Mouse (Mus musculus) neural tube, embryonic 15.5 days (tissue): ENCODE measurements at regions not wholly inside any gene's neighbourhood (a gene's known extent, or its start where the extent isn't known, plus 50 kb on each side); places are given as distances from the start of the nearest gene placed in this dataset.
A peak's percentile ranks its signal among the peaks of the same experiment; 100 is the strongest.
"Not testable (repeated sequence)": the region's sequence is repeated elsewhere in the genome, so short reads cannot be mapped to it uniquely, and the experiment has no call there.

Experiments
- ATAC-seq: fragments of 200-750 bp; cut with Nextera tagmentation; 2 replicates; pipeline ENCODE4 v1.8.0; 2017; ENCODE audit warnings: mild to moderate bottlenecking, moderate TSS enrichment, moderate library complexity; ENCODE audit not compliant: low FRiP score
- H3K27ac ChIP-seq: fragments of 300-500 bp; sonication (generic); replicated peaks from 2 replicates; pipeline ENCODE4 v1.5.1; 2015; ENCODE audit warnings: mild to moderate bottlenecking, inconsistent platforms
- H3K27me3 ChIP-seq: fragments of 300-500 bp; sonication (generic); replicated peaks from 2 replicates; pipeline ENCODE4 v1.6.1; 2015; ENCODE audit warnings: inconsistent platforms
- H3K36me3 ChIP-seq: fragments of 300-500 bp; sonication (generic); 2 replicates; pipeline ENCODE4 v1.6.1; 2015; ENCODE audit warnings: inconsistent platforms
- H3K4me1 ChIP-seq: fragments of 300-500 bp; sonication (generic); 2 replicates; pipeline ENCODE4 v1.6.1; 2015; ENCODE audit warnings: inconsistent platforms
- H3K4me2 ChIP-seq: fragments of 300-500 bp; sonication (generic); 2 replicates; pipeline ENCODE4 v1.6.1; 2015; ENCODE audit warnings: inconsistent platforms, mild to moderate bottlenecking, moderate library complexity
- H3K4me3 ChIP-seq: fragments of 300-500 bp; sonication (generic); replicated peaks from 2 replicates; pipeline ENCODE4 v1.5.1; 2015; ENCODE audit warnings: mild to moderate bottlenecking, inconsistent platforms
- H3K9ac ChIP-seq: fragments of 300-500 bp; sonication (generic); replicated peaks from 2 replicates; pipeline ENCODE4 v1.6.1; 2015; ENCODE audit warnings: mild to moderate bottlenecking, inconsistent platforms
- H3K9me3 ChIP-seq: fragments of 300-500 bp; sonication (generic); replicated peaks from 2 replicates; pipeline ENCODE4 v1.6.1; 2016; ENCODE audit warnings: inconsistent platforms
- WGBS: fragments of 180-500 bp; shearing (Covaris S2); methylation state at CpG from one replicate; pipeline ENCODE4 v1.1.7; 2015; ENCODE audit warnings: mixed read lengths; 5-methylcytosine and 5-hydroxymethylcytosine counted together

DNA sequence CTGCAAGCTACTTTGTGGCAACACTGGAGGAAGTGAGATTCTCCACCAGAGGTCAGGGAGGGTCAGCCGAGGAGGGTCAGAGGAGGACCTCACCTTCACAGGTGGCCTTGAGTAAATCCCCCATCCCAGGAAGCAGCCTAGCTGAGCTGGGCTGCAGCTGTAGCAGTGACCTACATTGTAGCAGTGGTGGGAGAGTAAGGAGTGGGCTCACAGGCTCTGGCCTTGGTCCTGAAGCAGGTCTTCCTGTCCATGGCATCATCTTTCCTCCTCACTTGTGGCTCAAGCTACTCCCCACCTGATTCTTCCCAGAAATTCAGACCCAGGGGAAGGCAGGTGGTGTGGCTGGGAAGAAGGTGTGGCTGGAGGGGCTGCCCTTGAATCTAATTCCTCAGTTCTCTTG lies 84.3 kb downstream of the 1810013L24Rik start:
- not testable (repeated sequence) for H3K27ac ChIP-seq, H3K4me2 ChIP-seq, H3K27me3 ChIP-seq, H3K9ac ChIP-seq, H3K9me3 ChIP-seq, H3K4me3 ChIP-seq, H3K36me3 ChIP-seq, H3K4me1 ChIP-seq, ATAC-seq
- 65% methylated on average over 1 of the region's 1 CpGs for WGBS

DNA sequence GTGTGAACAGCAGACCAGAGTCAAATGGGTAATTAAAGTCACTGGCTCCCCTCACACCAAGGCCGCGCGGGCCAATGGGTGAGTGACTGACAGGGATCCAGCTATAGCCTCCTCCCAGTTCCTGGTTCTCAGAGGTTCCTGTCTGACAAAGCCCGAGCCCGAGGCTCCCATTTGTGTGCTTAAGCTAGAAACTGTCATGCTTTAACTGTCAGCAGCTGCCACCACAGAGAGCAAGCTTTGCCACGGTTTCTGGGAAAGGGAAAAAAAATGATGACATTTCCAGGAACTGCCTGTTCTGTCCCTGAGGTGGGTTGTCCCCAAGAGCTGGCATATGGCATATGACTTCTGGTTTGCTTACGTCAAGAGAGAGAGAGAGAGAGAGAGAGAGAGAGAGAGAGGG lies 86.2 kb downstream of the 1810013L24Rik start:
- Histone ChIP-seq H3K9me3 (no peaks in the 10 kb centered on the region), H3K9ac (no peak overlapping the region), H3K4me3 (no peak overlapping the region), H3K27ac (peak overlapping the region; percentile 67), H3K36me3 (no peaks in the 10 kb centered on the region), H3K27me3 (no peaks in the 10 kb centered on the region), H3K4me1 (0 out of 2 replicates have a peak, but pooled peaks cover 4% of the 10 kb centered on the region), H3K4me2 (no peak overlapping the region)
- WGBS = 19% methylated on average over 7 of the region's 7 CpGs
- ATAC-seq = peak; percentile 66

DNA sequence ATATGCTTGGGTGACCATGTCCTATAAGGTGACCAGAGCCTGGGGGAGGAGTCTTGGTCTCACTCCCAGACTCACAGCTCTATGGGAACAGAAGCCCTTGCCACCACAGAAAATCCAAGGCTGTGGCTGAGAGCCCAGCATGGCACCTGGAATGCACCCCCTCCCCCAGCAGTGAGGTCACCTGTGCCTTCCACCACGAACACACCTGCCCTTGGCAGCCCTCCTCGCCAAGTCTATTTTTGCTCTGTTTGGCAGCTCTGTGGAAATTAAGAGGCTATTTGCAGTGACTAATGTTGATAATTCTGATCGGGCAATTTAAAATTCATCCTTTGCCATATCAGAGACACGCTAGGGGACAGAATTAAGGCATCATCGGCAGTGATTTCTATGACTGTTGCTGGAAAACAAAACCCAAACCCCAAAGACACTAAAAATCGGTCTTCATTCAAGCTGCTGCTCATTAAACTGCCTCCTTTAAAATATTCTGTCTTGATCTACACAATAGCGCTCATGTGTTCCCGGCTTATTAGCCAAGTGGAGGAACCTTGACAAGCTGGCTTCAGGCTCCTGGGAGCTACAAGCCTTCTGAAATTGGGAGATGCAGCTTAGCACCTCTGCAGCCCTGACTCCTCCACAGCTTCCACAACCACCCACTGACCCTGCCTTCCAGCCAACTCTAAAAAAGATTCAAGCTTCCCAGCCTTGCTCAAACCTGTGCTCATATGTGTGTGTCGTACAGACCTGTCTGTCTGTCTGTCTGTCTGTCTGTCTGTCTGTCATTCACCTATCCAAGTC lies 89.0 kb downstream of the 1810013L24Rik start:
- WGBS = 76% methylated on average over 9 of the region's 9 CpGs
- no peak overlapping the region for H3K4me2 ChIP-seq
- no peaks in the 10 kb centered on the region for H3K36me3 ChIP-seq
- no peak overlapping the region for H3K4me3 ChIP-seq
- no peak overlapping the region for H3K27ac ChIP-seq
- no peaks in the 10 kb centered on the region for H3K9me3 ChIP-seq
- 0 out of 2 replicates have a peak, but pooled peaks cover 4% of the 10 kb centered on the region for H3K4me1 ChIP-seq
- ATAC-seq = no peak
- no peak overlapping the region for H3K9ac ChIP-seq
- no peaks in the 10 kb centered on the region for H3K27me3 ChIP-seq

DNA sequence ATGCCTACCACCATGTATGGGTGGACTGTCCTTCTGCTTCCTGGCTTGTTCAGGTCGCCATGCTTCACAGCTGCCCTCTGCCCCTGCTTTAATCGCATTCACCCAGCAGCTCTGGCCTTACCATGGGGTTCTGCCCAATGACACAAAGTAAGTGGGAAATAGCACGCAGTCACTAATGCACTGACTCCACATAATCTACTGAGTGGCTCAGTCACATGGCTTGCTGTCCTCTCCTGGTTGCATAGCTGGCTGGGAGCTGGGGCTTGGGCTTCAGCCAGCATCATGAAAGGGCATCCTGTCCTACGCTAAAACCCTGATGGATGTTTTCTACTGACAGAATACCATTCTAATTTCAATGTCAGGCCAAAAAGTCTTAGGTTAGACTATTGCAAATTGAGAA lies 94.8 kb downstream of the 1810013L24Rik start:
- WGBS = 85% methylated on average over 4 of the region's 4 CpGs
- no peaks in the 10 kb centered on the region for H3K4me1 ChIP-seq
- no peak for ATAC-seq
- H3K27ac ChIP-seq = no peak overlapping the region
- no peaks in the 10 kb centered on the region for H3K27me3 ChIP-seq
- H3K4me2 ChIP-seq = no peak overlapping the region
- no peak overlapping the region for H3K9ac ChIP-seq
- no peak overlapping the region for H3K4me3 ChIP-seq
- no peaks in the 10 kb centered on the region for H3K9me3 ChIP-seq
- no peaks in the 10 kb centered on the region for H3K36me3 ChIP-seq

DNA sequence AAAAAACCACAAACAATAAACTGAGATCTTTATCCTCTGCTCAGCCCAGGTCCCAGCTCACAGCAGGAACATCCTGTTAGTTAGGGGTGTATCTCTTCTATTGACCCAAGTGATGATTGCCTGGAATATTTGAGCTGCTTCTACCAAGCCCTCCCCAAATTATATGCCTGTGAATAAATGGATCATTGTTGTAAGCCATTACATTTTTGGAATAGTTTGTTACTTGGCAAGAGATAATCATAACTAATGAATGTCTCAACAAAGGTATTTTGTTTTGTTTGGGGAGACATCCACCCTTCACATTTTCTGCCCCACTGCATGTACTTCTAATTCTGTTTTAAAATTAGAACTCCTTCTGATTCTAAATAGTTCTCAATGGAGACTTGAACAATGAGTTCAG lies 102.1 kb downstream of the 1810013L24Rik start:
- Histone ChIP-seq H3K4me2 (no peak overlapping the region), H3K4me1 (no peaks in the 10 kb centered on the region), H3K9ac (no peak overlapping the region), H3K9me3 (no peaks in the 10 kb centered on the region), H3K36me3 (no peaks in the 10 kb centered on the region), H3K4me3 (no peak overlapping the region), H3K27me3 (no peaks in the 10 kb centered on the region), H3K27ac (no peak overlapping the region)
- ATAC-seq = no peak

DNA sequence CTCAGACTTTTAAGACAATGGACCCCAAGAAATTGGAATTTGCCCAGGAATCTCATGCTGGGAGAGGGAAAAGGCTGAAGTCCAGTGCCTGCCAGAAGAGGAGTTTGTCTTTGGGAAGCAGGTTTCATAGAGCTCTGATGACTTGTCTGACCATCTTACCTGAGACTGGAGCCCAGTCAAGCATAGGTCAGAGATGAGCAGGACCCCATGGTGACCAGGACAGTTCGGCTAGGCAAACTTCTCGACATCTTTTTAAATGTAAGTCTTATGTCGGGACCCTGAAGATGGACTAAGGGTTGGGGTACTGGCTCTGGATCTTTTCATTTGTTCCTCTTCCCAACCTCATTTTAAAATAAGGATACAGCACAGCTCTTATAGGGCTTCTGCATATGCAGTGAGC lies 103.2 kb downstream of the 1810013L24Rik start:
- Histone ChIP-seq H3K36me3 (no peaks in the 10 kb centered on the region), H3K4me2 (no peak overlapping the region), H3K27ac (no peak overlapping the region), H3K9me3 (no peaks in the 10 kb centered on the region), H3K4me1 (no peaks in the 10 kb centered on the region), H3K9ac (no peak overlapping the region), H3K4me3 (no peak overlapping the region), H3K27me3 (no peaks in the 10 kb centered on the region)
- no peak for ATAC-seq
- 96% methylated on average over 3 of the region's 3 CpGs for WGBS

DNA sequence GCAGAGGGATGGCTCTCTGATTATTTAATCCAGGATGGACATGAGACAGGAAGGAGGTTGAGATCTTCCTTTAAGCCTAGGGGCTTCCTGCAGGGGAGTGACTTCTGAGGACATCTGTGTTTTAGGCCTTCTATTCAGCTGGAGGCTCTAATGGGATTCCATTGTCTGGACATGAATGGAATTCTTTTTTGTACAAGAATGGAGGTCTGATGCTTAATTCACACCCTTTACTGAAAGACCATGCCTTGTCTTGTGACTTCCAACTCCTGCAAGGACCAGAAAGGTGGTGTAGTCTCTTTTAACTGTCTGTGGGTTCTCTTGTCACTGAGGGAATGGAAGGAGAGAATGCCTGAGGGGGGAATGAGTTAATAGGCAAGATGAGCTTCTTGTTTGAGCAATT lies 106.5 kb downstream of the 1810013L24Rik start:
- Histone ChIP-seq H3K27me3 (no peaks in the 10 kb centered on the region), H3K4me2 (no peak overlapping the region), H3K36me3 (no peaks in the 10 kb centered on the region), H3K27ac (no peak overlapping the region), H3K4me3 (no peak overlapping the region), H3K9me3 (no peaks in the 10 kb centered on the region), H3K9ac (no peak overlapping the region), H3K4me1 (no peaks in the 10 kb centered on the region)
- no peak for ATAC-seq

DNA sequence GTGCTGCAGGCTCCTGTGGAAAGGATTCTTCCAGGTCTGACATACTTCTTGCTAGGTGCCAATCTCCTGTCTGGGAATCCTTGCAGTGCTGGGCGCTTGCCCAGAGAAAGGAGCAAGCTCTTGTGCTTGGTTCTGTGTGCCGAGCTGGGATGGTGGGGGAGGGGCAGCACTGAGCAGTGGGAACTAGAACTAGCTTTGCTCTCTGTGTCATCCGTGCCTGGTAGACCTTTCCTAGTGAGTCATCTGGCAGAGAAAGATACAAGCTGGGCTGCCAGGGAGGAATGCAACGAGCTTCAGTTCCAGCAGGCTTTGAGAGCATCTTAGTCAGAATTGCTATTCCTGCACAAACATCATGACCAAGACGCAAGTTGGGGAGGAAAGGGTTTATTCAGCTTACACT lies 108.6 kb downstream of the 1810013L24Rik start:
- ATAC-seq = no peak
- no peak overlapping the region for H3K9ac ChIP-seq
- no peak overlapping the region for H3K4me2 ChIP-seq
- 53% methylated on average over 5 of the region's 5 CpGs for WGBS
- H3K9me3 ChIP-seq = no peaks in the 10 kb centered on the region
- no peak overlapping the region for H3K4me3 ChIP-seq
- no peaks in the 10 kb centered on the region for H3K4me1 ChIP-seq
- no peaks in the 10 kb centered on the region for H3K36me3 ChIP-seq
- H3K27ac ChIP-seq = no peak overlapping the region
- no peaks in the 10 kb centered on the region for H3K27me3 ChIP-seq

DNA sequence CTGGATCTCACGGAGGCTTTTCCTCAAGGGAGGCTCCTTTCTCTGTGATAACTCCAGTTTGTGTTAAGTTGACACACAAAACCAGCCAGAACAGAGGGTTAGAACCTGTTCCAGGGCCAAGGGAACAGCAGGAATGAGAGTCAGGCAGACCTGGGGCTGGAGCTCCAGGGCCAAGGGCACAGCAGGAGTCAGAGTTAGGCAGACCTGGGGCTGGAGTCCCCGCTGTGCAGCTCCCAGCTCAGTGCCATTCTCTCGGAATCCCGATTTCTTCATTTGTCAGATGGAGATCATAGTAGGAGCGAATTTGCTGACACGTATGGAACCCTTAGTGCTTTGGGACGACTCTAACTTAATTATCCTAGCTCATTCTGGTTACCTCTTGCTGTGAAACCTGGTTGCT lies 109.2 kb downstream of the 1810013L24Rik start:
- no peaks in the 10 kb centered on the region for H3K36me3 ChIP-seq
- H3K9ac ChIP-seq = no peak overlapping the region
- 43% methylated on average over 7 of the region's 7 CpGs for WGBS
- H3K4me1 ChIP-seq = no peaks in the 10 kb centered on the region
- no peak for ATAC-seq
- no peak overlapping the region for H3K27ac ChIP-seq
- no peaks in the 10 kb centered on the region for H3K9me3 ChIP-seq
- H3K4me3 ChIP-seq = no peak overlapping the region
- H3K27me3 ChIP-seq = no peaks in the 10 kb centered on the region
- H3K4me2 ChIP-seq = no peak overlapping the region

DNA sequence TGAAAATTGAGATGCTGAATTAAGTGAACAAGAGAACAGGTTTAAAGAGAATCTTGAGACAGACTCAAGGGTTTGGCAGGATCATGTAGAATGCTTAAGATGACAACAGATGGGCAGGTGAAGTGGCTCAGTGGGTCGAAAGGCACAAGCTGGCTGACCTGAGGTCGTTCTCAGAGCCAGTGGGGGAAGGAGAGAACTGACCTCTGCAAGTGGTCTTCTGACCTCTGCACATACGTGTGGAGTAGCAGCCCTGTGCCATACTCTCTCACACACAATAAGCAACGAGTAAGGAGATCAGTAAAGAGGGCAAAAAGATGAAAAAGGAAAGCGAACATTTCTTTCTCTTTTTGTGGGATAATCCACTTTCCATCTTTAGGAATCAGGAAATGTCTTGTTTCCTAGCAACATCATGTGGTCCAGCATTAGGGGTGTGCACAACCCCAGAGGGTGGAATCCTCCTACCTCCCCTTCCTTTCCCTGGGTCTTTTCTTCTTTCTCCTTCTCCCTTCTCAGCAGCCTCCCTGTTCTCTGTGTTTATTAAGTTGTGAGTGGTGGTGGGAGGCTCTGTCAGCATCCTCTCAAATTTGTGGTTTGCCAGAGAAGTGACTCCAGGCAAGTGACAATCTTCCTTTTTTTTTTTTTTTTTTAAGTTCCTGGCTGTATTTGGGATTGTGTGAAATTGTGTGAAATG lies 114.7 kb downstream of the 1810013L24Rik start:
- no peak overlapping the region for H3K27ac ChIP-seq
- H3K27me3 ChIP-seq = no peaks in the 10 kb centered on the region
- no peaks in the 10 kb centered on the region for H3K9me3 ChIP-seq
- no peaks in the 10 kb centered on the region; the same call in 1 of the 2 replicates for H3K4me1 ChIP-seq
- H3K4me2 ChIP-seq = no peak overlapping the region
- ATAC-seq = no peak
- H3K36me3 ChIP-seq = no peaks in the 10 kb centered on the region
- WGBS = 28% methylated on average over 5 of the region's 5 CpGs
- no peak overlapping the region for H3K4me3 ChIP-seq
- H3K9ac ChIP-seq = no peak overlapping the region

DNA sequence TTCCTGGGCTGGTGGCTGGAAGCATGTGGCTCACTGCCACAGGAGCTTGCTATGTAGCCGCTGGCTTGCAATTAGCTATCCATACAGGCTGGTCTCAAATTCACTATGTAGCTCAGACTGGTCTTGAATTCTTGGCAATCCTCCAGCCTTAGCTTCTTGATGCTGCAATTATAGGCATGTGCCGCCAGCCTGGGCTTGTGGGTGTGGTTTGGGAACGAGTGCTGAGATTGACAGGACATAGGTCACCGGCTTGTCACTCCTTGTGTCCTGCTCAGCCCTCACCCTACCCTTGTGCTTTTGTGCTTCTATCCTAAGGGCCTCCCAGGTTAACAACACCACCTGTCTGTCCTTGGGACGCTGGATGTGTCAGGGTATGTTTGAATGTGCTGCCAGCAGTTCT lies 117.9 kb downstream of the 1810013L24Rik start:
- H3K9ac ChIP-seq = no peak overlapping the region
- no peak overlapping the region for H3K4me2 ChIP-seq
- no peaks in the 10 kb centered on the region; the same call in 1 of the 2 replicates for H3K4me1 ChIP-seq
- H3K36me3 ChIP-seq = no peaks in the 10 kb centered on the region
- H3K4me3 ChIP-seq = no peak overlapping the region
- no peak overlapping the region for H3K27ac ChIP-seq
- 59% methylated on average over 5 of the region's 5 CpGs for WGBS
- H3K9me3 ChIP-seq = no peaks in the 10 kb centered on the region
- H3K27me3 ChIP-seq = no peaks in the 10 kb centered on the region
- ATAC-seq = no peak

DNA sequence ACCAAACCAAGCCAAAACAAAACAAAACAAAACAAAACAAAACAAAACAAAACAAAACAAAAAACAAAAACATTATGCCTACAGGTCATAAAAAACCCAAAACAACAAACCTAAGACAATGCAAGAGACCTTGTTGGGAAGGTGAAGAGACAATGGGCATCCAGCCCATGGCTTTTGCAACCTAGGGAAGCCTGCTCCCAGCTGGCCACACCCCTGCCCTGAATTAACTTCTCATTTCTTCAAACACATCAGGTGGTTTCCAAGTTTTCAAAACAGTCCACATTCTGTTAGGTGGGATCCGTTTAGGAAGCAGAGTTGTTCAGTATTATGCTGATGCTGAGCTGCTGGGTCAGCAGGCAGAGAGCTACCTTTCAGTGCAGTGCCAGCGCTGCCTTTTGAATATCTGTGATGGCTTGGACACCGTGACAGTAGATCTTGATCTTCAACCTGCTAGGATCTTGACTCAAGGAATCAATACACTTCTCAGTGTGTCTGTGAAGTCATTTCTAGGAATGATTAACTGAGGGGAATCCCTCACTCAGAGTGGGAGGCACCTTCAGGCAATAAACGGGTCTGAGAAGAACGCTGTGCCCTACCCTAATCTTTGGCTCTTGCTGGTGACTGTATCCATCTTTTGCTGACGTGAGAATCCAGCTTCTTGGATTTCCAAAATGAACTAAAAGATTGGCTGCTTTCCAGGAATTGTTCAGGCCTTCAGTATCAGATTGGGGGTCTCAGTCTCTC lies 121.4 kb downstream of the 1810013L24Rik start:
- ATAC-seq = no peak
- no peak overlapping the region for H3K27ac ChIP-seq
- no peaks in the 10 kb centered on the region for H3K9me3 ChIP-seq
- 74% methylated on average over 6 of the region's 6 CpGs for WGBS
- H3K36me3 ChIP-seq = no peaks in the 10 kb centered on the region
- H3K27me3 ChIP-seq = no peaks in the 10 kb centered on the region
- no peak overlapping the region for H3K4me2 ChIP-seq
- H3K4me1 ChIP-seq = no peaks in the 10 kb centered on the region
- H3K9ac ChIP-seq = no peak overlapping the region
- H3K4me3 ChIP-seq = no peak overlapping the region
